Mouse (Mus musculus): ENCODE results near the gene Eno4.

DNA sequence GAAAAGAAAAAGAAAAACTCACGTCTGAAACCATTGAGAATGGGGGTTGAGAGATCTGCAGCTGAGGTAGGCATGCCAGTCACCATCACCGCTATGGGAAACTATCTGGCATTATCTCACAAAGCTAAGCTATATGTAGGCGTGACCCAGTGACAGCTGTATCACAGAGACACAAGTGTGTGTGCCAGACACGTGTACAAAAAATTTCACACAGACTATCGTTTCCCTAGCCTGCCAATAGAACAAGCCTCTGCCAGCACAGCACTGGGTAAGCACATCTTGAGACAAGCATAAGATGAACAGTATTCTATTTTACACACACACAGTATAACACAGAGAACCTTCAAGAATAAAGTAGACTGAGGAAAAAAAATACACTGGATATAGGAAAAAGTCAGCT, 67.6 kb downstream of the Eno4 start:
- no peak for TF ChIP-seq GATA1 (IDR thresholded peaks at IDR 0.05; ENCODE audit: borderline replicate concordance, low read length)
- no peak for TF ChIP-seq FLI1 (IDR thresholded peaks at IDR 0.05; ENCODE audit: low read length)
